Mouse (Mus musculus): ENCODE measurements around the gene B9d2.

The B9d2 gene

GRCm38 (mm10) chr7:25680514-25681258 is at the start of gene B9d2:
Gene B9d2 (plus strand): TSS chr7:25680780.
- peak; percentile 92 for DNase-seq

DNA sequence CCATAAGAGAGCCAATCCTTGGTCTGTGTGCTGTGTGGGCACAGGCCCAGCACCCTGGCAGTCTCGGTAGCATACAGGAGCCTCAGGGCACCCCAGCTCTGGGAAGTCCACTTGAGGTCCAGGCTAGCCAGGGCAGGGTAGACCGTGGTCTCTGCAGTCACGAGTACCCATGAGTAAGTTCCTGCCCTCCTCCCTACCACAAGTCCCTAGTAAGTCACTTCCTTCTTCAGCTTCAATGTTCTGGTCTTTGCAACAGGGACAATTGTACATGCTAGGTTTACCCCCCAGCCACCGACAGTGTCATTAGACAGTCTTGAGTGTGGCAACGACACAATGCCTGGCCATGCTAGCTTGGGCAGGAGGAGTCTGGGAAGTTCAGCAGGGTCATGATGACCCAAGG is 47.9 kb upstream of the B9d2 start:
- no peak for DNase-seq

DNA sequence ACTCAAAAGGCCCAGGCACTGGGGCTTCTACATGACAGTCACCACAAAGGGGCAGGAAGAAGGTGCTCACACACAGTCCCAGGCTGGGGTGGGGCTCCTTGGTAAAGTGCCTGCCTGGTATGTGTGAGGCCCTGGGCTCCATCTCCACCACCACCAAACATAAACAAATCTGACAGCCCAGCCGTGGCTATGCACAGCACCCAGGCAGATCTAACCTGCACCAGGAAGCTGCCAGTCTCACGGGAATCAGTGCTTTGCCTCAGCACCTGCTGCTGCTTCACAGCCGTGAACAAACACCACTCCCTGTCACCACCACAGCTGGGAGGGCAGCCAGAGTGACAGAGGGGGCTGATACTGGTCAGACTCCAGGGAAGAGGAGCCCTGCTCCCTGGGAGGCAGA is 44.2 kb upstream of the B9d2 start:
- no peak for DNase-seq

- DNase-seq, result no peak
These were observed 43.5 kb upstream of the B9d2 start for GRCm38 (mm10) chr7:25637099-25637498.

GRCm38 (mm10) chr7:25639754-25640153 is 40.8 kb upstream of the B9d2 start:
- DNase-seq, result peak; percentile 62

GRCm38 (mm10) chr7:25644136-25644535 is 36.4 kb upstream of the B9d2 start:
- no peak for DNase-seq

DNA sequence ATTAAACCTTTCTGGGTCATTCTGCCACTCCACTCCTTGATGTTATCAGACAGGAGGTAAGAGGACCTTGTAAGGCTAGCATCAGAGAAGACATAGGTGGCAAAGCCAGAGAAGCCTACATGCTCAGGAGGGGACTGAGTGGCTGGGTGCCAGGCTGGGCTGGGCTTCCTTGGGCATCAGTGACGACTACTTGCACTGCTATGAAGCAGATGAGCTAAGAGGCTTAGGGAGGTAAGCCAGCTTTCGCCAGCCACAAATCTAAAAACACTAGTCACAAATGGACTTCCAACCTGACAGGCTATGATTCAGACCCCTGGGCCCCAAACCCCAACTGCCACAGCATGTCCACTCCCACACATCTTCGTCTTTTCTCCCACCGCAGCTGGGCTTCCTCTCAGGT is 35.9 kb upstream of the B9d2 start:
- DNase-seq, result no peak

GRCm38 (mm10) chr7:25645074-25645473 is 35.5 kb upstream of the B9d2 start:
- no peak for DNase-seq

DNA sequence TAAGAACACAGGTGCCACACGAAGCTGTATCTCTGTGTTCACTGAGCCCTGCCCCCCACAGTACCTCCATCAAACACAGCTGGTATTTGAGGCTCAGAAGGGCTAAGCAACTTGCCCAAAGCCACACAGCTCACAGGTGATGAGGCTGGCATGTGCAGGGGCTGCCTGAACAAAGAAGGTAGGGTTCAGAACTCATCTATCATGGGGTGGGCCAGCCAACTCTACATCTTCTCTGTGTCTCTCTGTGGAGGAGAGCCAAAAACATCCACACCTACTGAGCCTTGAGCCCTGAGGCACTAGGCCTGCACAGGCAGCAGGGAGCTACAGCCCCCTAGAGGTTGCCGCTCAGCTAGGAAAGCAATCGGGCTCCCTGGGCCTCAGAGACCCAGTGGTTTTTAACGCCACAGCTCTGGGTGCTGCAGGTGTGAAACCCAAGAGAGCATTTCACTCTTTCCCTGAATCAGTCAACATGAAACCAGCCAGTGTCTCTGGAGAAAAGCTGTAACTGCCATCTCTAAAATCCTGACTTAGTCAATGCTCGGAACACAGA is 32.9 kb upstream of the B9d2 start:
- no peak for DNase-seq

DNA sequence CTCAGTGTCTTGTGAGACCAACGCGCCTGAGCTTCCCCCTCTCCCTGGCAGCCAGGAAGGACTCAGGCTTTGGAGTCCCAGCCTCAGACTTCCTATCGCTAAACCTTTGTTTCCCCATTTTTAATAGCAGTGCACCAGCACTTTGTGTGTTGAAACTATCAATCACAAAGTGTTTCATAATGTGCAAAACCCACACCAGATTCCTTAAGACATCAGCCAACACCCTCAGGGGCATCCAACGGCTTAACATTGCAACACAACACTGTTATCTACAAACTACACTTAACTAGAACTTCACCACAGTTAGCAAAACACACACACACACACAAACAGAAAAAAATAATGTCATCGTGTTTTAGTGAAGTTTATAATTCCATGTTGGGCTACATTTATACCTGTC is 30.7 kb upstream of the B9d2 start:
- no peak for DNase-seq

GRCm38 (mm10) chr7:25651281-25651680 is 29.3 kb upstream of the B9d2 start:
- no peak for DNase-seq

GRCm38 (mm10) chr7:25652244-25652759 is 28.3 kb upstream of the B9d2 start:
- no peak for DNase-seq

DNA sequence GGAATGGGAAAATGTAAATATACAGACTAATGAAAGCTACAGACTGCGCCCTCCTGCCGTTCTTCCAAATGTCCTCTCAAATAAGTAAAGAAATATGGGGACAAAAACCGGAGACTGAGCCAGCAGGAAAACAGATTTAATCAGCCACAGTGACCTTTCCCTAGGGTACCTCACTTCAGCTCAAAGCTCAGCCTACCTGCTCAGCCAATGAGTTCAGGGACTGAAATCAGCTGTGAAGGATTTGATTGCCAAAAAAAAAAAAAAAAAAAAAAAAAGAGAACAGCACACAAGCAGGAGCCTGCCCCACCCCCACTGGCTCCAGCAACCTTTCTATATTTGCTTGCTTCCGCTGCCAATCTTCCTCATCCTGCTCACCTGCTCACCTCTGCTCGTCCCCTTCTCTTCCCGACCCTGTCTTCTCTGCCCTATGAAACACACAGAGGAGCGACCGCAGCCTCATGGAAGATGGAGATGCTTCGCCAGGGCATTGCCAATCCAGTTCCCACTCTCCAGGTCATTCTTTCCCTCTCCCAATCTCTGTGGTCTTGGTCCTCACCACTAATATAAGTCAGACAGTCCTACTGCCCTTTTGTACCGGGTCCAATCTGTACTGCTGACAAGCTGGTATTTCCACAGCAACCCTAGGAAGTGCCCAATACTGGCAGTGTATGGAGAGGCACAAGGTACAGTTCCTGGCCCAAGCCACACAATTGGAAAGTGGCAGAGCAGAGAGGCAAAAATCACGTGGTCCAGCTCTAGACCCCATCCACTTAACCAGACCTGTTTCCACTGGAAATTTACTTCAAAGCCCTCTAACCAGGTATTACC is 24.8 kb upstream of the B9d2 start:
- no peak for DNase-seq

DNA sequence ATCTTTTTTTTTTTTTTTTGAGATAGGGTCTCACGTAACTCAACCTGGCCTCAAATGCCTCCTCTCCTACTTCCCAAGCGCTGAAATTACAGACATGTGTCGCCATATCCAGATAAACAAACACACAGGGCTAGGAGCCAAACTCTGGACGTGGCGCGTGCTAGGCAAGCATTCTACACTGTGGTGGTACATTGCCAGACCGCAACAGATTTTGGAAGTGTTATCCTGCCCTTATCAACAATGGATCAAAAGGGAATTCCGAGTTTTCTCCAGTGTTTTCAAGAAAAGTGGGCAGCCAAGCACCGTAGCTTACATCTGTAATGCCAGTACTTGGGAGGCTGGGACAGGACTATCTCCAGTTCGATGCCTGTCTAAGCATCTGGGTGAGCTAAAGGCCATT is 22.8 kb upstream of the B9d2 start:
- no peak for DNase-seq

- DNase-seq, result peak; percentile 99
These were observed 21.7 kb upstream of the B9d2 start, which contains the start of the genes Bckdha and Exosc5 for GRCm38 (mm10) chr7:25658657-25659472. Gene Bckdha (minus strand): TSS chr7:25658981. Gene Exosc5 (plus strand): TSS chr7:25659164.

GRCm38 (mm10) chr7:25666381-25666780 is 14.2 kb upstream of the B9d2 start:
- no peak for DNase-seq

DNA sequence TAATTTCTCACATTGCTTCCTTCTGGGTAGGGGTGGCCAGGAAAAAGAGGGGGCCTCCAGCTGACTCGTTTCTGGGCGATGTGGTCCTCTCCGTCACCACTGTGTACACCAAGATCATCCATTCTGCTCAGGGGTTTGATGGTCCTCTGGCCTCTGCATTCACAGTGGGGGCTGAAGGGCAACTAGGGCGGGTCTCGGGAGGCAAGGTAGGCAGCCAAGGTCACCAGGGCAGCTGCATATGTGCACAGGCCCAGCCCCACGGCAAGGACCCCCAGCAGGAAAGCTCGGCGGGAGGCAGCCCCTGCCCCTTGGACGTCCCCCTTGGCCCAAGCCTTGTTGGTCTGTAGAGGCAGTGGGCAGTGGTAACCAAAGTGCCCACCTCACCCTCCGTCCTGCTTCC is 11.4 kb upstream of the B9d2 start:
- DNase-seq, result no peak

- no peak for DNase-seq
These were observed 10.9 kb upstream of the B9d2 start for GRCm38 (mm10) chr7:25669631-25670030.

DNA sequence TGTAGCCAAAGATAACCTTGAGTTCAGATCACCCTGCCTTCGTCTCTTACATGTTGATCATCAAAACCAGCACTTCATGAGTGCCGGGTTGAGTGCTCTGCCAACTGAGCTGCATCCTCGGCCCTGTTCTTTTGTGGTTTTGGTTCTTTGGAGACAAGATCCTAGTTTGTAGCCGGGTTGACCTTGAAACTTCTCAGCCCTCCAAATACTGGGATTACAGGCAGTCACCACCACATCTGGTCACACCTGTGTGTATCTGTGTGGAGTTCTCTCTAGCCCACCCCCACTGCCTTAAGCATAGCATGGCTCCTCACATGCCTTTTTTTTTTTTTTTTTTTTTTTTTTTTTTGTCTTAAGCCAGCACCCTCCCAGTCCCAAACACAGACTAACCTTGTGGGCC is 10.5 kb upstream of the B9d2 start:
- DNase-seq, result no peak

- no peak for DNase-seq
These were observed 8.9 kb upstream of the B9d2 start for GRCm38 (mm10) chr7:25671686-25672085.

- no peak for DNase-seq
These were observed 8.1 kb upstream of the B9d2 start for GRCm38 (mm10) chr7:25672442-25672841.

GRCm38 (mm10) chr7:25674297-25674696 is 6.3 kb upstream of the B9d2 start:
- DNase-seq, result no peak

All from right cerebral cortex, postnatal 25 days (tissue).